In genomic region chr16:8534466-8535200, GRCm38 (mm10) we compare ENCODE assay signal across 26 mouse cellular contexts. TPM values are rescaled to one million over a fixed set of nuclear protein-coding genes. Genes with fewer than 3 reads are reported as not detected.
A peak's percentile ranks its signal among the peaks of the same experiment; 100 is the strongest.
DNase-seq lines count a peak whose midpoint lies in the region; ATAC-seq and TF ChIP-seq lines count a peak whose summit lies in the region.
"Had no signal": no experiment of that assay in that cellular context is flagged by ENCODE, and none has a peak within 500 bp of the region (broad histone marks: within the 10 kb centered on the region; RNA-seq: fewer than 3 reads in every experiment).

No protein-coding gene starts in this region.

- H3K79me2 ChIP-seq in heart, adult 2 months (replicated peaks; ENCODE audit: control insufficient read depth, insufficient read depth, low read length), result no peaks in the 10 kb centered on the region

- no peaks in the 10 kb centered on the region for H3K4me1 ChIP-seq in heart, adult 2 months (ENCODE audit: control insufficient read depth, insufficient read depth, low read length)
- peaks cover 8% of the 10 kb centered on the region; the same call in 1 of the 2 replicates for H3K4me1 ChIP-seq in midbrain, postnatal 0 days (ENCODE audit: insufficient read depth, low read length)
- peaks cover 21% of the 10 kb centered on the region for H3K4me1 ChIP-seq in midbrain, embryonic 13.5 days (replicated peaks)

- H3K9me3 ChIP-seq in midbrain, postnatal 0 days (ENCODE audit: low read length), result no peaks in the 10 kb centered on the region
- H3K9me3 ChIP-seq in midbrain, embryonic 13.5 days, result no peaks in the 10 kb centered on the region
- H3K9me3 ChIP-seq: heart, embryonic 10.5 days; heart, embryonic 15.5 days had no signal

- no peaks in the 10 kb centered on the region for H3K27me3 ChIP-seq in heart, adult 2 months (ENCODE audit: control insufficient read depth, insufficient read depth, low read length)
- H3K27me3 ChIP-seq in midbrain, postnatal 0 days (ENCODE audit: insufficient read depth, low read length), result no peaks in the 10 kb centered on the region
- peaks cover 18% of the 10 kb centered on the region for H3K27me3 ChIP-seq in midbrain, embryonic 13.5 days
- H3K27me3 ChIP-seq: heart, embryonic 15.5 days had no signal

- H3K36me3 ChIP-seq in heart, adult 2 months (ENCODE audit: control insufficient read depth, insufficient read depth, low read length), result no peaks in the 10 kb centered on the region
- H3K36me3 ChIP-seq in midbrain, postnatal 0 days (ENCODE audit: insufficient read depth, low read length), result no peaks in the 10 kb centered on the region
- H3K36me3 ChIP-seq in midbrain, embryonic 13.5 days, result 0 out of 2 replicates have a peak, but pooled peaks cover 13% of the 10 kb centered on the region
- H3K36me3 ChIP-seq: heart, embryonic 15.5 days had no signal

- intact Hi-C loops in heart, adult 2 months (cut with DNase I), result no loop called here

- TF ChIP-seq CTCF in heart, adult 2 months (IDR thresholded peaks at IDR 0.05), result no peak
- no peak for TF ChIP-seq CTCF in midbrain, postnatal 0 days (IDR thresholded peaks at IDR 0.05)

- no peak overlapping the region for H3K4me3 ChIP-seq in heart, adult 2 months
- no peak overlapping the region for H3K4me3 ChIP-seq in midbrain, postnatal 0 days (ENCODE audit: low read depth, low read length)
- H3K4me3 ChIP-seq in midbrain, embryonic 13.5 days (replicated peaks), result no peak overlapping the region
- H3K4me3 ChIP-seq: erythroblast, embryonic 14.5 days; heart, embryonic 10.5 days; heart, embryonic 15.5 days had no signal

- no peak for DNase-seq in heart, adult 2 months
- no peak for DNase-seq in heart, postnatal 4 days
- no peak for DNase-seq in midbrain, postnatal 0 days (ENCODE audit: low spot score)
- DNase-seq in ZHBTc4 (ENCODE audit: low read depth, low spot score), result peak; percentile 81
- peak; percentile 77 for DNase-seq in retina, postnatal 1 day
- DNase-seq in adrenal gland, postnatal 4 days (ENCODE audit: low spot score in 2 of 2), result no peak
- DNase-seq in ovary, adult 18-20 months (ENCODE audit: low spot score), result no peak
- DNase-seq: adrenal gland, postnatal 10 days; cerebellum, adult 11-12 months; cerebellum, postnatal 14 days; gastrocnemius, postnatal 14 days; kidney, adult 11 months; layer of hippocampus, adult 9-11 months; liver; lung, adult 2 months; right cerebral cortex, postnatal 25 days; thymus, postnatal 25 days had no signal

- no peak for TF ChIP-seq EP300 in heart, adult 2 months (IDR thresholded peaks at IDR 0.05; ENCODE audit: insufficient read depth, low read depth, low read length)

- no peak overlapping the region for H3K4me2 ChIP-seq in midbrain, postnatal 0 days (ENCODE audit: low read depth, low read length, poor library complexity, severe bottlenecking)
- no peak overlapping the region for H3K4me2 ChIP-seq in midbrain, embryonic 13.5 days (replicated peaks)
- H3K4me2 ChIP-seq: heart, embryonic 15.5 days; hindbrain, embryonic 14.5 days had no signal

- no peak for TF ChIP-seq POLR2A in heart, adult 2 months (IDR thresholded peaks at IDR 0.05; ENCODE audit: insufficient read depth, low read depth, low read length)

- H3K9ac ChIP-seq in heart, adult 2 months (ENCODE audit: low read depth, low read length), result no peak overlapping the region
- H3K9ac ChIP-seq in midbrain, postnatal 0 days (replicated peaks; ENCODE audit: low read length, poor library complexity, severe bottlenecking), result no peak overlapping the region
- H3K9ac ChIP-seq in midbrain, embryonic 13.5 days (replicated peaks), result no peak overlapping the region
- H3K9ac ChIP-seq: heart, embryonic 15.5 days; hindbrain, embryonic 14.5 days; liver, embryonic 14.5 days had no signal

- no peak for ATAC-seq in midbrain, postnatal 0 days (ENCODE audit: low FRiP score)
- no peak for ATAC-seq in midbrain, embryonic 13.5 days
- ATAC-seq: forebrain, embryonic 16.5 days had no signal

- 84% methylated on average over 11 of the region's 11 CpGs for WGBS in heart, adult 2 months
- 88% methylated on average over 11 of the region's 11 CpGs for WGBS in midbrain, postnatal 0 days
- 82% methylated on average over 11 of the region's 11 CpGs for WGBS in midbrain, embryonic 13.5 days

- H3K27ac ChIP-seq in heart, adult 2 months, result peak overlapping the region; percentile 0; the same call in 1 of the 2 replicates
- 0 out of 2 replicates have a peak overlapping the region, but pooled peaks have one; percentile 32 for H3K27ac ChIP-seq in midbrain, postnatal 0 days (ENCODE audit: low read depth, low read length)
- no peak overlapping the region for H3K27ac ChIP-seq in midbrain, embryonic 13.5 days
- H3K27ac ChIP-seq: heart, embryonic 10.5 days; heart, embryonic 15.5 days; hindbrain, embryonic 14.5 days; liver, embryonic 14.5 days; macrophage had no signal

RNA-seq across cellular contexts. Expression of gene Abat, which starts 21.4 kb away (rescaled TPM):
- 1 to 10 TPM; 5.7 to 6.9 TPM for total RNA-seq in heart, adult 2 months (2021)
- 11.5 and 16.6 TPM in 2 replicates for polyA plus RNA-seq in heart, adult 2 months (2012; rRNA removed)
- total RNA-seq in heart, postnatal 4 days (2021), result 1 to 10 TPM; 6.3 to 7.6 TPM
- 117 and 137 TPM in 2 replicates for total RNA-seq in midbrain, postnatal 0 days (2014; rRNA removed)
- polyA plus RNA-seq in midbrain, postnatal 0 days (2015; fragmentation: Nextera tagmentation; extraction: Ambion mirVana), result 89.4 and 92.7 TPM in 2 replicates
- polyA plus RNA-seq in midbrain, embryonic 13.5 days (2015; fragmentation: Nextera tagmentation; extraction: Ambion mirVana), result 55.2 and 61.4 TPM in 2 replicates
- total RNA-seq in adrenal gland, postnatal 4 days (2021), result 10 to 100 TPM; 41.8 TPM
- total RNA-seq: granulocyte monocyte progenitor cell, adult 5-6 weeks had no signal
- polyA plus RNA-seq: macrophage had no signal

Comparison
In these comparisons a context has a peak if more than half of its experiments do, and no peak if none do; other contexts are left out.
1. DNase-seq: peak in ZHBTc4 (single experiment) and retina, postnatal 1 day (single experiment); none in heart, adult 2 months (0 of 2), heart, postnatal 4 days (single experiment), midbrain, postnatal 0 days (single experiment), adrenal gland, postnatal 4 days (0 of 2) and ovary, adult 18-20 months (single experiment).
2. RNA of gene Abat, which starts 21.4 kb away (total RNA-seq): 117 to 137 TPM in midbrain, postnatal 0 days and 41.8 TPM in adrenal gland, postnatal 4 days; 6.3 to 7.6 TPM in heart, postnatal 4 days and 5.7 to 6.9 TPM in heart, adult 2 months; every median in the first group is over 4 times any median in the second.